Mouse (Mus musculus): ENCODE data around the gene Lmln.
A peak's percentile ranks its signal among the peaks of the same experiment; 100 is the strongest.
"Not testable (repeated sequence)": the region's sequence is repeated elsewhere in the genome, so short reads cannot be mapped to it uniquely, and the experiment has no call there.

The Lmln gene

GRCm38 (mm10) chr16:33062024-33062681 lies at the start of gene Lmln:
Lmln (plus strand) TSS chr16:33062521.
- peak; percentile 88 for DNase-seq

DNA sequence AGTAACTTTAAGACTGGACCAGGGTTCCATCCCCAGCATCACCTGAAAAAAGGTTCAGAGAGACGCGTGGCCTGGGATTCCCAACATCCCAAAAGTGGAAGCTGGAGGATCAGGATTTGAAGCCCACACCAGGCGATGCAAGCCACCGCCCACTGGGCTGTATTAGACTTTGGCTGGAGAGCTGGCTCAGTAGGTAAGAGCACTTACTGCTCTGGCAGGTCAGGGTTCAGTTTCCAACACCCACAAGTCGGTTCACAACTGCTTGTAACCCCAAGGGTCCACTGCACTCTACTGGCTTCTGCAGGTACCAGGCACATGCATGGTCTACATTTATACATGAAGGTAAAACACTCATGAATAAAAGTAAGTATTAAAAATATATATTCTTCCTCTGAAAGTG lies 48.5 kb upstream of the Lmln start:
- no peak for DNase-seq

DNA sequence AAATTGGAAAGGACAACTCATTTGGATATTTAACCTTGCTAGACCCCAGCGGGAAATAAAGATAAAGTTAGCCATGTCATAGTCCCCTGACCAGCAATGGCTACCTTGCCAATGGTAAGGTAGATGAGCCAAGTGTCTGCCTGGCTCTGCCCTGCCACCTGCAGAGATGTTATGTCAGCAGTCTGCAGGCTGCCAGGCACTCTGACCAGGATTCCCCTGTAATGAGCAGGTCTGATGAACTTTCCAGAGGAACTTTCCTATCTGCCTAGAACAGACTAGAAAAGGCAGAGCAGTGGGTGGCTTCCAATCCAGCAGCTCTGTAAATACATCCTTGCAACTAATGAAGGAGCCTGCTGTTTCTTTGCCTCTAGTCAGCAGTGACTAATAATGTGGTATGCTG lies 47.4 kb upstream of the Lmln start:
- DNase-seq: peak; percentile 70

- DNase-seq: no peak
Measured at GRCm38 (mm10) chr16:33015396-33015907, 46.9 kb upstream of the Lmln start.

DNA sequence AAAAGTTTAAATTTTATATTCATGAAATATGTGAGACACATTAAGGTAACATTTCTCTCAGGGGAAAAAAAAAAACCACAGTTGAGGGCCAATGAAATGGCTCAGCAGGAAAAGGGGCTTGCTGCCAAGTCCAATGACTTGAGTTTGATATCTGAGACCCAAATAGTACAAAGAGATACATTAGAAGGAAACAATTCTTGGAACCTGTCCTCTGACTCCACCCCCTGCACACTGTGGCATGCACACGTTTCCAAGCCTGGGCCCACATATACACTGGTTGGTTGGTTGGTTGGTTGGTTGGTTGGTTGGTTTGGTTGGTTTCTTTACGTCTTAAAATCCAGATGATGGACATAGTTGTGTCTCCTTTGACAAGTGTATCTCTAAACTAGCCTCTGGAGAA lies 46.3 kb upstream of the Lmln start:
- no peak for DNase-seq

DNA sequence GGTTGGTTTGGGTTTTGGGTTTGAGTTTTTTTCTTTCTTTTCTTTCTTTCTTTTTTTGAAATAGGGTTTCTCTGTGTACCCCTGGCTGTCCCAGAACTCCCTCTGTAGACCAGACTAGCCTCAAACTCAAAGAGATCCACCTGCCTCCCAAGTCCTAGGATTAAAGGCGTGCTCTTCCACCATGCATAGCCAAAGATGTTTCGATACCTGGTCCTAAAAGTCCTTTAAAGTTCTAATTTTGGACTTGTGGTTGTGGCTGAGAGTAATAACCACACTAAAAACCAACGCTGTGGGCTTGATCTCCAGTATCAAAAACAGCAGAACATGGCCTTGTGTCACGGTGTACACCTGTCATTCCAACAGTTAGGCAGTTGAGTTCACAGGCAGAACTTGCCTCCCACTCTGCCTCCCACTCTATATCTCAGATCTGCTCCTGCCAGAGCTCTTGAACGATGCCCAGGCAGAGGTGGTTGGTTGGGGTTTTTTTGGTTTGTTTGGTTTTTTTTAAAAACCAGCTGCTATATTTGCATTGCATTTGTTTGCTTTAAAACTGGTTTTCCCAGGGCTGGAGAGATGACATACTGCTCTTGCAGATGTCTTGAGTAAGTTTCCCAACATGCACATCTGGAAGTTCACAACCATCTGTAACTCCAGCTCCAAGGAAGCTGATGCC lies 44.5 kb upstream of the Lmln start:
- no peak for DNase-seq

- no peak for DNase-seq
Measured at GRCm38 (mm10) chr16:33019117-33019770, 43.1 kb upstream of the Lmln start.

- DNase-seq: no peak
Measured at GRCm38 (mm10) chr16:33021381-33021780, 40.9 kb upstream of the Lmln start.

DNA sequence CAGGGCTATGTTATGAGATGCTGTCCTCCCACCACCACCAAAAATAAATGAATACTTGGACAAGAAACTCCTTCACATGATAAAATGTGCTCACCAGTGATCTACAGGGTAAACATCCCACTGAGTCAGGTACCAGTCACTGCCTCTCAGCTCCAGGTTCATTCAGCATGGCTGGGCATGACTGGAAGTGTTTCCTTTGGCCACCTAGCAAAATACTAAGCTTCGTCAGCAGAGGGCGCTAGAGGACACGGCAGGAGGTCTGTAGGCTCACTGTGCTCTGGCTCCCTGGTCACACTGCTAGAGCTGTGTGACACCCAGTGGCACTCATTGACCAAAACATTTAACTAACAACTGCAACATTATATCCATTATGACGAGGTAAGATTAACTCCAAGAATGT lies 38.6 kb upstream of the Lmln start:
- peak; percentile 80 for DNase-seq

- DNase-seq: no peak
Measured at GRCm38 (mm10) chr16:33024456-33025104, 37.7 kb upstream of the Lmln start.

DNA sequence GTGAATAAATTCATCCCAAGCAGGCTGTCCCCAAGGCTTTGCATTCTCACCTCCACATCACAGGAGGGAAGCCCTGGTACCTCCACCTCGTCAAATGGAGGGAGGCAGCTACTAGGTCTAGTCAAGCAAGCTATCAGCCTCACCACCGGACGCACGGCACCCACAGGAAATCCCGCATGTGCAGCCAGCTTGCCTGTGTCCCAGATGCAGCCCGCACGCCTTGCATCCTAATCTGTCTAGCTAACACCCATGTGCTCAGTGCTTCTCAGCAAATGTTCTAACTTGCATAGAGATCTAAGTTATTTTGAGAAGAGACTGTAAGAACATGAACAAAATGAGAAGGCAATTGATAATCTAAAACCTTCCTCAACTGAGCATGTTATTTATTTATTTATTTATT lies 36.0 kb upstream of the Lmln start:
- no peak for DNase-seq

DNA sequence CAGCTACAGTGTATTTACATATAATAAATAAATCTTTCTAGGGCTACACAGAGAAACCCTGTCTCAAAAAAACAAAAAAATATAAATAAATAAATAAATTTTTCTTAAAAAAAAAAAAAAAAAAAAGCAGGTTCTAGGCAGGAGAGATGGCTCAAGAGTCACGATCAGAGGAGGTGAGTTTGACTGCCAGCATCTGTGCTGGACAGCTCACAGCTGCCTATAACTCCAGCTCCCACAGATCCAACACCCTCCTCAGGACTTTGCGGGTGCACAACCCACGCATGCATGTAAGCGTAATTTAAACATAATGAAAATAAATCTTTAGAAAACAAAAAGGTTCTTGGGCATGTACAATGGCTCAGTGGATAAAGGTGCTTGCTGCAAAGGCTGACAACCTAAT lies 26.3 kb upstream of the Lmln start:
- no peak for DNase-seq

GRCm38 (mm10) chr16:33042682-33043081 lies 19.6 kb upstream of the Lmln start:
- DNase-seq: no peak

- DNase-seq: no peak
Measured at GRCm38 (mm10) chr16:33043268-33043667, 19.1 kb upstream of the Lmln start.

DNA sequence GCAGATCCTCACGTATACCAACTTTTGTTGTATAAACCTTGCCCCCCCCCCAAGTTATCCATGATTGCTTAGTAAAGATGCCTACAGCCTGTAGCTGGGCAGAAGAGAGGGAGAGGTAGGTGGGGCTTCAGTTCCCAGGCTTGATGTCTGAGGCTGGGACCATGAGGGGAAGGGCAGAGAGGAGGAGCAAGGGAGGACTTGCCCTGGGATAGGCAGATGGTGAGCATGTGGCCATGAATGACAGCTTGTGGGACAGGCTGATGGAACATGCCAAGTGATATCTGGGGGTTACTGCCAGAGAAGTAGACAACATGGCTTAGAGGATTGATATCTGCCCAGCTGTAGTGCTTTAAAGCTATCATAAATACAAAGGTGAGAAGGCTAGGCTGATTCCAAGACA lies 14.3 kb upstream of the Lmln start:
- DNase-seq: no peak

- no peak for DNase-seq
Measured at GRCm38 (mm10) chr16:33048686-33049085, 13.6 kb upstream of the Lmln start.

- DNase-seq: no peak
Measured at GRCm38 (mm10) chr16:33049809-33050208, 12.5 kb upstream of the Lmln start.

GRCm38 (mm10) chr16:33053141-33053540 lies 9.2 kb upstream of the Lmln start:
- no peak for DNase-seq

- not testable (repeated sequence) for DNase-seq
Measured at GRCm38 (mm10) chr16:33054927-33055326, 7.4 kb upstream of the Lmln start.

DNA sequence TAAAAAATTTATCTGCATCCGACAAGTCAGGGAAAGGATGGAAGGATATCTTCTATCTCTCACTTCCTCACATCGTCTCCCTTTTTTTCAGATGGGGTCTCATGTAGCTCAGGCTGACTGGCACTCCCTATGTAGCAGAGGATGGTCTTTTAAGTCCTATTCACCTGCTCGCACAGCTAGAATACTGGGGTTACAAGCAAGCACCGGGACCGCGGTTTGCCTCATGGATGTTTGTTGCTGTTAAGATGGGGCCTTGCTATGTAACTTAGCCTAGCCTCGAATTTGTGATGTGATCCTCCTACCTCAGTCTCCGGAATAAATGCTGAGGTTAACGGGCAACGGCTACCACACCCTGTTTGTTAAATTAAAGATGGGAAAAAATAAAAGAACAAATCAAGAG lies 6.7 kb upstream of the Lmln start:
- no peak for DNase-seq

- peak; percentile 90 for DNase-seq
Measured at GRCm38 (mm10) chr16:33056095-33056785, 6.1 kb upstream of the Lmln start, which contains the start of the genes Iqcg and Rpl35a. Iqcg (minus strand) TSS chr16:33056218. Rpl35a (plus strand) TSS chr16:33056453.

DNA sequence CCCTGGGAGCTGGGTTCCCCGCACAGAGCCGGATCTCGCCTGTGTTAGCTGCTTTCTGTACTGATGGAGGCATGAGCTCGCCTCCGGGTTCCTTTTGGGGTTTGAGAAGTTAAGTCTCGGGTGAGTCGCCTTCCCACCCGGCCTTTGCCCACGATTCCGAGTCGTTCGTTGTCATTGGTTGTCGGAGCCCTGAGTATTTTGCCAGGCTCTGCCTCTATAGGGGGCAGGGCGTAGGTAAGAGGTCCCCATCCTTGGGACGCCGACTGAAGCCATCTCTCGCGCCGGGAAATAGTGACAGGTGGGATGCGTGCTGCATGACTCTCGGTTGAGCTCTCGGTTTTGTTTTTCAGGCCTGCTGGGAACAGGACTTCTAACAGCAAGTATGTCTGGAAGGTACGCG lies 5.5 kb upstream of the Lmln start:
- DNase-seq: no peak

GRCm38 (mm10) chr16:33058033-33058432 lies 4.3 kb upstream of the Lmln start:
- DNase-seq: no peak
